Mouse (Mus musculus): Measurements from ENCODE around the gene Gpsm3.

Gene Gpsm3

GRCm38 (mm10) chr17:34583397-34583796 lies 6.2 kb upstream of the Gpsm3 start:
- no peak for DNase-seq (ENCODE audit: low spot score in 2 of 2)

DNA sequence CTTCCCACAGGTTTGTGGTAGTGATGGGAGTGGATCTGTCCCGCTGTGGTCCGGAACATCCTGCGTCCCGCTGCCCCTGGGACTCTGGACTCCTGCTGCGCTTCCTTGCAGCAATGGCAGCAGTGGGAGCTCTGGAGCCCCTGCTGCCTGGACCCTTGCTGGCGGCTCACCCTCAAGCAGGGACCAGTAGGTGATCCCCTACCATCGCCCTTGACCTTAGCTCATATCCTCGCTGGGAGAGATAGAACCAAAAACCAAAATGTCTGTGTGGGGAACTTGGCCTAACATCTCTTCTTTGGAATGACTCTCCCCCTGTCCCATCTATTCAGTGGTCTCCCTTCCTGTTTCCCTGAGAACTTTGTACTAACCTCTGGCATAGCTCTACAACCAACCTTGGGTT lies 5.8 kb upstream of the Gpsm3 start:
- DNase-seq (ENCODE audit: low spot score in 2 of 2), result no peak

DNA sequence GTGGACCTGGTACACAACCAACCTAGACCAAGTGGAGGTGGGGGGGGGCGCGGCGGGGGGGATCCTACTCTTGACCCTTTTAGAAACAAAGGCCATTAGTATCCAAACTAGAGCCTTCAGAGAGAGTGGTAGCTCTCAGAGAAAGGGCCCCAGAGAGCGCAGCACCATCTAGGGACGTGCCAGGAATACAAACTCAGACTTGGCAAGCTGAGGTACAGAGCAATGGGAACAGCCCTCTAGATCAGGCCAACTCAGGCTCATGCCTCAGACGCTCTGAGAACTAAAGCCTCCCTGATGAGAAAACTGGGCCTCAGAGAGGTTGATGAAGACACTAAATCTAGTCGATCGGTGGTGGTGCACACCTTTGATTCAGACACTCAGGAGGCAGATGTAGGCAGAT lies 4.5 kb upstream of the Gpsm3 start:
- no peak for DNase-seq (ENCODE audit: low spot score in 2 of 2)

DNA sequence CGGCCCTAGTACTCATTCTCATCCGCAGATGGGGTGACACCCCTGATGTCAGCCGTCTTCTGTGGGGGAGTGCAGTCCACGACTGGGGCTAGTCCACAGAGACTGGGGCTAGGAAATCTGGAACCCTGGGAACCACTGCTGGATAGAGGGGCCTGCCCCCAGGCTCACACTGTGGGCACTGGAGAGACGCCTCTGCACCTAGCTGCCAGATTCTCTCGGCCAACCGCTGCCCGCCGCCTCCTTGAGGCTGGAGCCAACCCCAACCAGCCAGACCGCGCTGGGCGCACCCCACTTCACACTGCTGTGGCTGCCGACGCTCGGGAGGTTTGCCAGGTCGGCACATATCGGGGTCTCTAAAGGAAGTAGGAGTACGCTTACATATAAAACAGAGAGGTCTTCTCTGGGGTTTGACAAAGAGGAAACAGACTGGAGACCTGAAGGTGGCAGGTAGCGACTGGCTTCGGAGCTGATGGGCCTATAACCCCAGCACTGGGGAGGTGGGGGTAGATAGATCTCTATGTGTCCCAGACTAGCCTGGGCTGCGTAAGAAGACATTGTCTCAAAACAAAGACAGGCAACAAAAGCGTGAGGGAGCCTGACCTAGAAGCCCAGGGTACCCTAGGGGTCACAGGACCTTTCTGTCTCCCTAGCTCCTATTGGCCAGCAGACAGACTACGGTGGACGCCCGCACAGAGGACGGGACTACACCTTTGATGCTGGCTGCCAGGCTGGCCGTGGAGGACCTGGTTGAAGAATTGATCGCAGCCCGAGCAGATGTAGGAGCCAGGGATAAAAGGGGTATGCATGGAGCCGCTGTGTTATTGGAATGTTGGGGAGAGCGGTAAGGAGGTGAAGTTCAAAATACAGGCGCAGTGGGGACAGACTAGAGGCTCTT lies 3.5 kb upstream of the Gpsm3 start:
- no peak for DNase-seq (ENCODE audit: low spot score in 2 of 2)

GRCm38 (mm10) chr17:34586796-34587422 lies 2.7 kb upstream of the Gpsm3 start:
- peak in 1 of 2 experiments; percentile 72 for DNase-seq (ENCODE audit: low spot score in 2 of 2)

DNA sequence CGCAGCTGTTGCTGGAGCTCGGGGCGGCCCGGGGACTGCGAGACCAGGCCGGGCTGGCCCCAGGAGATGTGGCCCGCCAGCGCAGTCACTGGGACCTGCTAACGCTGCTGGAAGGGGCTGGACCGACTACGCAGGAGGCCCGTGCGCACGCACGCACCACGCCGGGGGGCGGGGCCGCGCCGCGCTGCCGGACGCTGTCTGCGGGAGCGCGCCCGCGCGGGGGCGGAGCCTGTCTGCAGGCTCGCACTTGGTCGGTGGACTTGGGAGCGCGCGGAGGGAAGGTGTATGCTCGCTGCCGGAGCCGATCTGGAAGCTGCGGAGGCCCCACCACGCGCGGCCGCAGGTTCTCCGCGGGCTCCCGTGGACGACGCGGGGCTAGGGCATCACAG lies 2.2 kb upstream of the Gpsm3 start:
- DNase-seq (ENCODE audit: low spot score in 2 of 2), result peak; percentile 95 to 99

GRCm38 (mm10) chr17:34587814-34588213 lies 1.8 kb upstream of the Gpsm3 start:
- no peak for DNase-seq (ENCODE audit: low spot score in 2 of 2)

DNA sequence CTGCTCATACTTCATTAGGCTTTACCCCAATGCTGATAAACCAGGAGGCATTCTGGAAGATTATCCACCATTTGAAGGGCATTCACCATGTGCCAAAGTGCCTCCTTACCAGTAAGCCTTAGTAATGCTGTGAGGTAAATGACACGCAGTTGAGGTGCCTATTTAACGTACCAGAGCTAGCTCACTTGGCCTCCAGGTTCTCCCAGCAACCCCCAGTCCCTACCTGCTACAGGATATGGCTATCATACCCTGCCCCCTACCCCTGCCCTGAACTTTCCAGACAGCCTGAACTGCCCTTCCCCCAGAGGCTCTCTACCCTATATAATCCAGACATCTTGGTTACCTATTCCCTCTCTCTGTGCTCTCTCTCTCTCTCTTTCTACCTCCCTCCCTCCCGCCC lies 839 bp upstream of the Gpsm3 start:
- DNase-seq (ENCODE audit: low spot score in 2 of 2), result no peak

DNA sequence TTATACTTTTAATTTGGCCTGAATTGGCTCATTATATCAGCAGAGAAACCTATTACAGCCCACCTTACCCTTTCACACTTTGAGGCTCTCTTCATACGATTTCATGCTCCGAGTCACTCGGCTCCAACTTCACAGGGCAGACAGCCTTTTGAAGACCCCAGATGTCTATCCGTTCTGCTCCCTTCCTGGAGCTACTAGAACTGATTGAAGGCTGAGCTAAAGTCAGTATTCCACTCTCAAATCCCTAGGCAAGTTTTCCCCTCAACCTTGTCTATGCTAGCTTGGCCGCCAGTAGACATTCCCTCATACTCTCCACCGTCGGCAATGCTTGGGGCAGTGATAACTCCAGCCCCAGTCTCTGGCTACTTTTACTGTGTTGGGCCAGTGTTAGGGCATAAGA lies 400 bp upstream of the Gpsm3 start:
- no peak for DNase-seq (ENCODE audit: low spot score in 2 of 2)

DNA sequence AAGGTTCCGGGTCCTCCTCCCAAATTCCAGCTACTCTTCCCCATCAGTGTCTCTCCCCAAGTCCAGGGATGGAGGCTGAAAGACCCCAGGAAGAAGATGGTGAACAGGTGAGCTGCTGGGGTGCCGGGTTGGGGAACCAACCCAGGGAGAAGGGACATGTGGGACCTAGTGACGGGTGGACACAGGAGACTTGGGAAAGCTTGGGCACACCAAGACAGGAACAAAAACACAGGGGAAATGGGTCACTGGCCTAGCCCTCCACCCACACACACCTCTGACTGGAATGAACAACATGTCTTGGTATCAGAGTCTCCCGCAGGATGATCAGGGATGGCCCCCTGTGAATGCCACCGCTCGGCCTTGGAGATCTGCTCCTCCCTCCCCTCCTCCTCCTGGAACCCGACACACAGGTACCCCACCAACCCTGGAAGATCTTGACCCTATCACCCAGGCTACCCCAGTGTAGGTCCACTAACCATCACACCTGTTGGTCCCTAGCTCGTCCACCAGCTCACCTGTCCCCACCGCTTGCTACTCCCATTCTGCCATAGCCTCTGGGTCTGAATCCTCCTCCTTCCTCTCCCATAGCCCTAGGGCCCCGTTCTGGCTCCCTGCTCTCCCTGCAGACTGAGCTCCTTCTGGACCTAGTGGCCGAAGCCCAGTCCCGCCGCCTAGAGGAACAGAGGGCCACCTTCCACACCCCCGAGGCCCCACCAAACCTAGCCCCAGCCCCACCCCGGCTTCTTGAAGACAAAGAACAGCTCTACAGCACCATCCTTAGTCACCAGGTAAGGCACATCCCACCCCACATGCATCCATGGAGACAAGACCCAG lies 765 bp downstream of the Gpsm3 start:
- no peak for DNase-seq (ENCODE audit: low spot score in 2 of 2)

DNA sequence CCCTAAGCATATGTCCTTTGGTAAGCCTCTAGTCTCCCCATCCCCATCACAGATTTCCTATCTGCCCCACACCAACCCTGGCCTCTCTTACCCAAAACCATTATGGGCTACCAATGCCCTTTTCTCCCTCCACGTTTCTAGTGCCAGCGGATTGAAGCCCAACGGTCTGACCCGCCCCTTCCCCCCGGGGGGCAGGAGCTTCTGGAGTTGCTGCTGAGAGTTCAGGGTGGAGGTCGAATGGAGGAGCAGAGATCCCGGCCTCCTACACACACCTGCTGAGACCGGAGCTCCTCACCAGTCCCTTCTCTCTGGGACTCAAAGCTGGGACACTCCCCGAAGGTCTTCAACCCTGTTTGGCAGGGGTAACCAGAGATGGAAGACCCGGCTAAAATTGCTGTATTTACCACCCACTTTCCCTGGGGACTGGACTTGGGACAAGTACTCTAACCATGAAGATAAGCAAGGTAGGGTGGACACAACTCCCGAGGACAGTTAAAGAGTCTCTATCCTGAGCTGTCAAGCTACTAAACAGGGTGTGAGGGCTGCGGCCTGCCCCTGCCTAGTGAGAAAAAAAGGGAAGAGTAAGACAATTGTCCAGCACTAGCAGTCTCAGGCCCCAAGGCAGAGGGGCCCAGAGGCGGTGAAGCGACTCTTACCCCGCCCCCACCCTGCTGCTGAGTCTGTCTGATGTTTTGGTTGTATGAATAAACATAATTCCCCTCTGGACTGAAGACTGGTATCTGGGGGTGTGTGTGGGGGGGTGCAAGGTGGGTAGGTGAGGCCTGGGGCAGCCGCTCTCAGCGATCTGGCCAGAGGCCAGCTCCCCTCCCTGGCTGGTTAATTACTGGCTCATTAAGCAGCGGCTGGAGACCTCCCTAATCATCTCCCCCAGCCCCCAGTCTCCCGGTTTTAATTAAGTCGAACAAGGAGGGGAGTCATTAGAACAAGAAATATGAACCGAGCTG lies 1.7 kb downstream of the Gpsm3 start, which contains the start of gene Pbx2:
Gene Pbx2, plus strand, starts transcription at position 238 of the 965 bp plus-strand sequence.
- DNase-seq (ENCODE audit: low spot score in 2 of 2), result no peak

DNA sequence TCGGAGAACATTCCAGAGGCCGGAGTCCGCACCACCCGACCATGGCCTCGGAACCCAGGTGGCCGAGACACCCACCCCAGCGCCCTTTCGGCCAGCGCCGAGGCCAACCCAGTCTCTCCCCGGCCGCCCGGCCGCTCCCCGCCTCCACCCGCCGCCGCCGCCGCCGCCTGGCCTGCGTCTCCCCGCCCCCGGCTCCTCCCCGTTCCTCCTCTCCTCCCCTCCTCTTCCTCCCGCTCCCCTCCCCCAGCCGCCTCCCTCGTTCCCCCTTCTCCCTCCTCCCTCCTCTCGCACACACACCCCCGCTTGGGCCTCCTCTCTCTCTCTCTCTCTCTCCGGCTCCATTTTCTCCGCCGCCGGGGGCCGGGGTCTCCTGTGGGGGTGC lies 2.4 kb downstream of the Gpsm3 start:
- peak; percentile 74 to 89 for DNase-seq (ENCODE audit: low spot score in 2 of 2)

GRCm38 (mm10) chr17:34592581-34593549 lies 3.3 kb downstream of the Gpsm3 start:
- no peak for DNase-seq (ENCODE audit: low spot score in 2 of 2)

DNA sequence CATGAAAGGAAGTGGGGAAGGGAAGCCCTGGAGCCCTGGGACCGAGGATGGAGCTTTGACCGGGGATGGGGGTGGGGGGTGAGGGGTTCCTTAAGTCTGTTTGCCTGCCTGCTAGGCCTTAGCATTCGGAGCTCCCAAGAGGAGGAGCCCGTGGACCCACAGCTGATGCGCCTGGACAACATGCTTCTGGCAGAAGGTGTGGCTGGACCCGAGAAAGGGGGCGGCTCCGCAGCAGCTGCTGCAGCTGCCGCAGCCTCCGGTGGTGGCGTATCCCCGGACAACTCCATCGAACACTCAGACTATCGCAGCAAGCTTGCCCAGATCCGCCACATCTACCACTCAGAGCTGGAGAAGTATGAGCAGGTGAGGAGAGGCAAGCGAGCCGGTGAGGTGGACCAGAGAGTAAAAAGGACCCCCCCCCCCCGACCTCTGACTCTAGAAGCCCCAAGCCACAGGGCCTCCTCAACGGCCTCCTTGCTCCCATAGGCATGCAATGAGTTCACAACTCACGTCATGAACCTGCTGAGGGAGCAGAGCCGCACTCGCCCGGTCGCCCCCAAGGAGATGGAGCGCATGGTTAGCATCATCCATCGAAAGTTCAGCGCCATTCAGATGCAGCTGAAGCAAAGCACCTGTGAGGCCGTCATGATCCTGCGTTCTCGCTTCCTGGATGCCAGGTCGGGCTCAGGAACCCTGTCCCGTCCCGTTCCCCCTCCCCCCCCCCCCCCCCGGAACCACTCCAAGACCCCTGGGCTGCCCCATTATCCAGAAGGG lies 4.3 kb downstream of the Gpsm3 start:
- no peak for DNase-seq (ENCODE audit: low spot score in 2 of 2)

- no peak for DNase-seq (ENCODE audit: low spot score in 2 of 2)
Measured at GRCm38 (mm10) chr17:34596098-34596497, 6.5 kb downstream of the Gpsm3 start.

DNA sequence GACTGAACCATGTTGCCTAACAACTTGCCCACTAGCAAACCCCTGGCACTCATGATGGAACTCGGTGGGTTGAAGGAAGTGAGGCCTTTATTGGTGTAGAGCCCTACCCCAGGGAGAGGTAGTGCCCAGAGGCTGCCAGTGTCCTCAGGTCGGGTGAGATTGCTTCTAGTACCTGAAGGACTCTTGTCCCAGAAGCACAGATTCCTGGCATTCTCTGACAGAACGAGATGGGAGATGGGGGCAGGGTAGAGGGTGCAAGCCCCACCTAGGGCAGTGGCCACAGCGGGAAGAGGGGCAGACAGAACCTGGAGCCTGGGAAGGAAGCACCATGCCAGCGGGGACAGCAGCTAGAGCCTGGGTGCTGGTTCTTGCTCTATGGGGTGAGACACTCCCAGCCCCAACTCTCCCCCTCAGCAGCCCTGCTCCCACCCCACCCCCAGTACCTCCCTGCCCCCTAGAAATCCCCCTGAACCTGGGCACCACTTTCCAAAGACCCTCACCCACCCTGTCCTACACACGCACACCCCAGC lies 8.0 kb downstream of the Gpsm3 start, which contains the start of gene Ager:
Gene Ager, plus strand, starts transcription at position 297 of the 530 bp plus-strand sequence.
- DNase-seq (ENCODE audit: low spot score in 2 of 2), result no peak

DNA sequence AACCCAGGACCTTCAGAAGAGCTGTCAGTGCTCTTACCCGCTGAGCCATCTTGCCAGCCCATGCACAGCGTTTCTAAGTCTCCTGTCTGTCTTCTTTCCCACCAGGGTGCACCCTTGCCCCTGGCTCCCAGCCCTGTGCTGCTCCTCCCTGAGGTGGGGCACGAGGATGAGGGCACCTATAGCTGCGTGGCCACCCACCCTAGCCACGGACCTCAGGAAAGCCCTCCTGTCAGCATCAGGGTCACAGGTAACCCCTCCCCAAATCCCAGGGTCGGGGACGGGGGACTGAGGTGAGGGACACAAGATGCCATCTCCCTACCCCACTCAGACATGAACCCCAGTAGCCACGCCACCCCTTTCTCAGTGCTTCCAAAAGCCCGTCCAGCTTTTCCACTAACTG lies 10.3 kb downstream of the Gpsm3 start:
- no peak for DNase-seq (ENCODE audit: low spot score in 2 of 2)

GRCm38 (mm10) chr17:34601796-34602195 lies 12.2 kb downstream of the Gpsm3 start:
- no peak for DNase-seq (ENCODE audit: low spot score in 2 of 2)
